Mouse (Mus musculus) c-Kit-positive CD71-positive TER-119-negative erythroid progenitor cells, embryonic 14.5 days (primary cell): Measurements from ENCODE around the gene Ncoa3.

Experiments
- DNase-seq: peaks from one replicate; pipeline ENCODE4 v3.0.0-alpha.2; 2013; ENCODE audit warnings: low read depth

Ncoa3 gene

DNA sequence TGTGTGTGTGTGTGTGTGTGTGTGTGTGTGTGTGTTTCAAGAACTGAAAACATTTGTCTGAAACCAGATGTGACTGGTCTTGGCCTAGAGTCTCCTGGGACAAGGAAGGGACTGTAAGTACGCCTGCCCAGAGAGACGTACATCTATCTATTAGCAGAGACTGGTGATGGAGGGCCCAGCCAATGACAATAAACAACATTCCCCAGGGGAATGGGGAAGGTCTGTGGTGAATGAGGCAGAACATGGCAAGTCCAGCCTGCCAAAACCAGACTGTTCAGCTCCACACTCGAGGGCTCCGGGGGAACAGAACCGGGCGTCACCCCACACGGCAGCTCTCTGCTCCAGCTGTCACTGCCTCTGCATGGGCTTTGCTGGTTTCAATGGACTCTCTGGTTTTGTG, 110.5 kb downstream of the Ncoa3 start:
- DNase-seq = no peak

- DNase-seq = no peak
These were observed 113.5 kb downstream of the Ncoa3 start for GRCm38 (mm10) chr2:166105911-166106310.

- no peak for DNase-seq
These were observed 114.2 kb downstream of the Ncoa3 start for GRCm38 (mm10) chr2:166106631-166107030.

GRCm38 (mm10) chr2:166107911-166108310, 115.5 kb downstream of the Ncoa3 start:
- no peak for DNase-seq

DNA sequence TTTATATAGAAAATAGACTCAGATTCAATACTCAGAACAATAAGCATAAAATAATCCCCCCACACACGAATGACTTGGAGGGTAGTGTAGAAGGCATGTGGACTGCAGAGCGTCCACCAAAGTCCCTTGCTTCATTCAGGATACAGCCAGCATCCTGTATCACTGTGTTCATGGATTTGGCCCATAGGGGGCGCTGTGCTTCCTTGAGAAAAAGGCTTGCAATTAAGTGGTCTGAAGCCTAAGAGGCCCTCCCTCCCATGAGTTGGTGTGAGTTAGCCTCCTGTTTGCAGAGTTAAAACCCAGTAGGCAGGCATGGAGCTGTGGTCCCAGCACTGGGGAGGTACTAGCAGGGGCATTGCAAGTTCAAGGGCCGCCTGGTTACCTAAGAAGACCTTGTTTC, 115.9 kb downstream of the Ncoa3 start:
- DNase-seq = peak; percentile 43

DNA sequence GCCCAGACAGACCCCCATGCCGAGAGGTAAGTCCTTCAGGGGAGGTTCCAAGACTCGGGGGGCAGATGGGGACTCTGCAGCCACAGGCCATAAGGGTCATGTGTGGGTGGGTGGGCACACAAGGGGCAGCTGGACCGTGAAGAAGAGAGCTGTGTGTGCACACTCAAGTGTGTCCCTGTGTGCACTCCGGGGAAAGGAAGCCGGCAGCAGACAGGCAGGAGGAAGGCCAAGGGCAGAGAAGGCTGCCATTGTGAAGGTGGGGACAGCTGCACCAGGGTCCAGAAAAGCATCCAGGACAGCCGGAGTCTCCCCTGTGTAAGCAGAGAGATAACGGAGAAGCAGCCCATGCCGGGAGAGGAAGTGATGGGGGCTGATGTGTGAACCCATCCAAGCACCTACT, 118.3 kb downstream of the Ncoa3 start:
- no peak for DNase-seq

DNA sequence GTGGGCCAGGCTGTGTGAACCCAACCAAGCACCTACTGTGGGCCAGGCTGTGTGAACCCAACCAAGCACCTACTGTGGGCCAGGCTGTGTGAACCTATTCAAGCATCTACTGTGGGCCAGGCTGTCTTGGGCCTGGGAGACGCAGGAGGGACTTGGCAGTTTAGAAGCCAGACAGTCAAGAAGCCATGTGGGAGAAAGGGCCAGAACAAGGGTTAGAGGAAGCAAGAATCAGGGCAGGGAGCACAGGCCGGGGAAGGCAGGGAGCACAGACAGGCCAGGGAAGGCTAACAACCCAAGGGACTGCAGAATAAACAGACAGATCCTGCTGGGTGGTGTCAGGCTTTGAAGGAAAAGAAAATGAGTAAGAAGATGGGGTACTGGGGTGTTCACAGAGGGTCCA, 118.8 kb downstream of the Ncoa3 start:
- no peak for DNase-seq

GRCm38 (mm10) chr2:166111831-166112250, 119.4 kb downstream of the Ncoa3 start:
- no peak for DNase-seq

DNA sequence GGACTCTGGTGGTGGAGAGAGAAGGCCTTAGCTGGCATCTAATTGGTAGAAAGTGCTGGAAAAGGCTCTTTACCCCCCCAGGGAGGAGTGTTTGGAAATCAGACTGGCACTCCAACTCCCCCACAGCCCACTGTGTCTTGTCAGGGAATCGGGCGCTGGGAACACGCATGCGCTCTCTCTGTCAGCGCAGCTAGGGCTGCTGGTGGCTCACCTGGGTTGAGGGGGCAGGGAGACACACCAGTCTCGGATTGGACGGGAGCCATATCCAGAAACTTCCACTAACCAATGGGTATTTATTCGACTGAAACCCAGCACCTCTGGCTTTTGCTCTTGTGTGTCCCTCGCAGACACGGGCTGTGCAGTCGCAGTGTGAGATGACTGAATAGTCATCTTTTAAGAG, 120.5 kb downstream of the Ncoa3 start:
- DNase-seq = no peak

DNA sequence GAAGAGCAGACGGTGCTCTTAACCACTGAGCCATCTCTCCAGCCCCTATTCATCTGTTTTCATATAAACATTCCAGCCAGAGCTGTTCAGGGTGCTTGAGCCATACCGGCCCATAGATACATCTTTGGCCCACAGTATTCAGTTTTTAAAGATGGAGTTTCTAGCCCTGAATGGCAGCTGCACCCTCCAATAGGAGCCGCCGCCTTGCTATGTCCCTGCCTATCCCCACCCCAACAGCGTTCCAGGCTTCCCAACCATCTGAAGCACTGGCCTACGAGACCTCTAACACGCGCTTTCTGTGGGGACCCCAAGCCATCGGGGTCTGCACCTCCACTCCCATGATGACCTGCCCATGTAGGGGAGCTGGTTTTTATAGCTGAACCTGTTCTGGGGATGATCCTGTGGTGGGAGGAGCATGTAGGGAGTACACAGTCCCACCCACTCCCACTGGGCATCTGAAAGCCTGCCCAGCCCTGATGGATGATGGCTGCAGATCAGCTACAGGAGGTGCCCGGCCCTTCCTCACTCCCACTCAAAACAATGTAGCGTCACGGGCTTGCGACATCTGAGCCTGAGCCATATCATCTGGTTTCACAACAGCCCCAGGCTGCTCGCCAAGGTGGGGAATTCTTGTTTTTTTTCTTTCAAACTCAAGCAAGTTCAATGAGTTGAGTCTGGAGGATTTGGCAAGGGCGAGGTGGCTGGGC, 123.3 kb downstream of the Ncoa3 start:
- no peak for DNase-seq

DNA sequence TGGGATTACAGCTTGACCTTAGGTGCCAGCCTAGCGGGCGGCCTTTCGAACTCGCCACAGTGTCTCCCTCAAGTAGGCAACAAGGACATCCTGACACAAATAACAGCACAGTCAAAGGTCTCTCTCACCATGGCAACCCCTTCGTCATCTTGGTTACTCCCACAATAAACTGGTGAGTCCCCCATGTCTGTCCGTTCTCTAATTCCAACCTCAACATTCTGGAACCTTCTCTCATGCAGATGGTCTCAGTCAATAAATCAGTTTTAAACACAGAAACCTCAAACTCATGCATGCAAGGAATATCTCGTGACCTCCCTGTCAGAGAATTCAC, 123.8 kb downstream of the Ncoa3 start:
- no peak for DNase-seq

DNA sequence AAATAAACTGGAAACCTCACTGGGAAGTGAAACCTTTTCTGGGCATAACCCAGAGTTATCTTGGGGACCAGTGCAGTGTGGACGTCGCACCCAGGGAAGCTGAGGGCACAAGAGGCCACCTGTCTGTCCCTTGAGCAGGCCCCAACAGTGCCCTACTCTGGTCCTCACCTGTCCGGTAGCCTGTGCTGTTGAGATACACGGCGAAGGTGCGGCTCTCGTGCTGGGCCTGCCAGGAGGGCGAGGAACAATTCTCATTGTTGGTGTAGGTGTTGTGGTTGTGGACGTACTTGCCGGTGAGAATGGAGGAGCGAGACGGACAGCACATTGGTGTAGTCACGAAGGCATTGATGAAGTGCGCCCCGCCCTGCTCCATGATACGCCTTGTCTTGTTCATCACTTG, 124.3 kb downstream of the Ncoa3 start:
- no peak for DNase-seq

DNA sequence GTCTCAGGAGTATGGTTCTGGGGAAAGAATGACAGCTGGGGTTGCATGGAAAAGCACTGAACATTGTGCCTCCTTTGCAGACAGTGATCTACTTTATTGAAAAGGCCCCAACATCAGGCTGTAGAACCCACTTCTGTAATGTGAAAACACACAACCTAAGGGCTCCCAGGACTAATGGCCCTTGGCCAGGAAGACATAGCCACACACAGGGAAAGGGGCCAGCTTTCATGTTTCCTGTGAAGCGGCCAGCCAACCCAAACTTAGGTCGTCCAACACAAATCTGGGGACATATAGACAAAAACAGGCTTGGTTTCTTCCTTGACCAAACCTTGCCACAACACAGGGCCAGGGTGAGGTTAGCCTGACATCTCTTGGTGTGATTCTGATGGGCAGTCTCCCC, 127.6 kb downstream of the Ncoa3 start:
- no peak for DNase-seq

DNA sequence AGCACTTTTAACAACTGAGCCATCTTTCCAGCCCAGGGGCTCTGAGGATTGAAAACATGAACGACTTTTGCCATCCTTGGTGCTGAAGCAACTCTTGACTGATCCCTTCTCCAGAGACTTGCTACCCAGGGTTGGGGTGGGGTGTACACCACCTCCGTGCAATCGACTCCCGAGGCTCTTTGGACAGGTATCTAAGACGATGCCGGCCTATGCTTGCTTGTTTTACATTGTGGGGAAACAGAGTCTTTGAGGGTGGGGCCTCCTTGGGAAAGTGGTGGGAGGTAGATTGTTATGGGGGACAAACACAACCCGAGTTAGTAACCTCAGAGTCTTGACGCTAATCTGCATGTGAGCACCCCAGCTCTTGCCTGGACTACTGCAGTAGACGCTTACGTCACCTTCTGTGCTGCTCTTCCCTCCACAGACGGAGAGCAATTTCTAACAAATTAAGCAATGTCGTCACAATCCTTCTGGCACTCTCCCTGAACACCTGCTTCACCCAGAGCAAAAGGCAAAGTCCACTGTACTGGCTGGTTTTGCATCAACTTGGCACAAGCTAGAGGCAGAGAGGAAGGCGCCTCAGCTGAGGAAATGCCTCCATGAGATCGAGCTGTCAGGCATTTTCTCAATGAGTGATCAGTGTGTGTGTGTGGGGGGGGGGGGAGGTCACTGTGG, 129.4 kb downstream of the Ncoa3 start:
- DNase-seq = no peak

DNA sequence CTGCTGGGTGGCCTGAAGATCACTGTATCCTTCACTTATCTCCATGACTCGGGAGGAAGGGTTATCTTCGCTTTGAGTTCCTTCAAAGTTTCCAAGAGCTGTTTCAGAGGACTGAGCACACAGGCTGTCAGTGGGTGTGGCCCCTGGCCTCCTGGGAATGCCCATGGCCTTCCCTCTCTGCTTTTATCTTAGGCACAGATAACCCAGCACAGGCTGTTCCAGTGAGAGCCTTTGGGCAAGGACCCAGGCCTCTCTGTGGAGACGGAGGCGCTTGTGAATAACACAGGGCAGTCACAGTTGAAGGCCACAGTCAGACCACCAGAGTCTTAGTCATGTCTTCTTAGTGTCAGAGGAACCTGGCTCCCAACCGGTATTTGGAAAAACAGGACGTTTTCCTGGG, 130.3 kb downstream of the Ncoa3 start:
- no peak for DNase-seq
